Mouse (Mus musculus): ENCODE data around the gene Sars.

The Sars gene

GRCm38 (mm10) chr3:108444698-108445365, at the start of gene Sars:
Sars (minus strand) TSS chr3:108445209.
- DNase-seq (ENCODE audit: low spot score in 2 of 2) = peak; percentile 93 to 94

- DNase-seq (ENCODE audit: low spot score in 2 of 2) = no peak
Measured at GRCm38 (mm10) chr3:108489968-108490367, 45.0 kb upstream of the Sars start.

GRCm38 (mm10) chr3:108484749-108485148, 39.7 kb upstream of the Sars start:
- no peak for DNase-seq (ENCODE audit: low spot score in 2 of 2)

- DNase-seq (ENCODE audit: low spot score in 2 of 2) = no peak
Measured at GRCm38 (mm10) chr3:108478800-108479199, 33.8 kb upstream of the Sars start.

- DNase-seq (ENCODE audit: low spot score in 2 of 2) = no peak
Measured at GRCm38 (mm10) chr3:108476761-108477619, 32.0 kb upstream of the Sars start.

- no peak for DNase-seq (ENCODE audit: low spot score in 2 of 2)
Measured at GRCm38 (mm10) chr3:108475496-108475895, 30.5 kb upstream of the Sars start.

- DNase-seq (ENCODE audit: low spot score in 2 of 2) = no peak
Measured at GRCm38 (mm10) chr3:108474969-108475368, 30.0 kb upstream of the Sars start.

- DNase-seq (ENCODE audit: low spot score in 2 of 2) = no peak
Measured at GRCm38 (mm10) chr3:108467760-108468159, 22.8 kb upstream of the Sars start.

- DNase-seq (ENCODE audit: low spot score in 2 of 2) = peak in 1 of 2 experiments; percentile 61
Measured at GRCm38 (mm10) chr3:108466425-108466824, 21.4 kb upstream of the Sars start.

- DNase-seq (ENCODE audit: low spot score in 2 of 2) = peak in 1 of 2 experiments; percentile 28
Measured at GRCm38 (mm10) chr3:108458866-108459265, 13.9 kb upstream of the Sars start.

GRCm38 (mm10) chr3:108458380-108458779, 13.4 kb upstream of the Sars start:
- no peak for DNase-seq (ENCODE audit: low spot score in 2 of 2)

- no peak for DNase-seq (ENCODE audit: low spot score in 2 of 2)
Measured at GRCm38 (mm10) chr3:108454172-108454571, 9.2 kb upstream of the Sars start.

- DNase-seq (ENCODE audit: low spot score in 2 of 2) = no peak
Measured at GRCm38 (mm10) chr3:108451969-108452368, 7.0 kb upstream of the Sars start.

- no peak for DNase-seq (ENCODE audit: low spot score in 2 of 2)
Measured at GRCm38 (mm10) chr3:108445366-108445705, 327 bp upstream of the Sars start.

GRCm38 (mm10) chr3:108444029-108444428, 980 bp downstream of the Sars start:
- peak in 1 of 2 experiments; percentile 64 for DNase-seq (ENCODE audit: low spot score in 2 of 2)

GRCm38 (mm10) chr3:108436380-108436714, 8.7 kb downstream of the Sars start:
- DNase-seq (ENCODE audit: low spot score in 2 of 2) = no peak

- DNase-seq (ENCODE audit: low spot score in 2 of 2) = no peak
Measured at GRCm38 (mm10) chr3:108435701-108436379, 9.2 kb downstream of the Sars start.

GRCm38 (mm10) chr3:108433881-108434495, 11.0 kb downstream of the Sars start:
- no peak for DNase-seq (ENCODE audit: low spot score in 2 of 2)

GRCm38 (mm10) chr3:108433188-108433880, 11.7 kb downstream of the Sars start:
- DNase-seq (ENCODE audit: low spot score in 2 of 2) = no peak

GRCm38 (mm10) chr3:108432542-108433187, 12.3 kb downstream of the Sars start:
- DNase-seq (ENCODE audit: low spot score in 2 of 2) = no peak

- DNase-seq (ENCODE audit: low spot score in 2 of 2) = no peak
Measured at GRCm38 (mm10) chr3:108425624-108426018, 19.4 kb downstream of the Sars start.

All from right cerebral cortex, postnatal 10 days (tissue).